Mouse (Mus musculus): ENCODE measurements around the gene Crcp.

The Crcp gene

GRCm38 (mm10) chr5:130088612-130089011, 59.5 kb downstream of the Crcp start:
- no peak for DNase-seq (ENCODE audit: extremely low spot score, low read depth, low spot score)

GRCm38 (mm10) chr5:130089177-130089576, 60.1 kb downstream of the Crcp start:
- DNase-seq (ENCODE audit: extremely low spot score, low read depth, low spot score), result no peak

GRCm38 (mm10) chr5:130089626-130090393, 60.7 kb downstream of the Crcp start:
- no peak for DNase-seq (ENCODE audit: extremely low spot score, low read depth, low spot score)

DNA sequence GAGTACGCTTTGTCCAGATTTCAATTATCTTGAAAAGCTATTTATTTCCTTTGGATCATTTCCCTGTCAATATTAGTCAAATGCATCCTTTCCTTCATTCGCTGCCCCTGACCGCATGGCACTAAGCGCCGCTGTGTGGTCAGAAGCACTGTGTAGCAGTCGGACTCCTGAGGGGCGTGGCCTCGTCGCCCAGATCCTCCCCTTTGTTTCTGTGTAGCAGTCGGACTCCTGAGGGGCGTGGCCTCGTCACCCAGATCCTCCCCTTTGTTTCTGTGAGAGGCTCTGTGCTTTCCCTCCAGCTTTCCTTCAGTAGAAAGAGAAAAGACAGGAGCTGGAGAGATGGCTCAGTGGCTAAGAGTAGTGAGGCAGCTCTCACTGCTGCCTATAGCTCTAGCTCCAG, 67.7 kb downstream of the Crcp start:
- DNase-seq (ENCODE audit: extremely low spot score, low read depth, low spot score), result no peak

DNA sequence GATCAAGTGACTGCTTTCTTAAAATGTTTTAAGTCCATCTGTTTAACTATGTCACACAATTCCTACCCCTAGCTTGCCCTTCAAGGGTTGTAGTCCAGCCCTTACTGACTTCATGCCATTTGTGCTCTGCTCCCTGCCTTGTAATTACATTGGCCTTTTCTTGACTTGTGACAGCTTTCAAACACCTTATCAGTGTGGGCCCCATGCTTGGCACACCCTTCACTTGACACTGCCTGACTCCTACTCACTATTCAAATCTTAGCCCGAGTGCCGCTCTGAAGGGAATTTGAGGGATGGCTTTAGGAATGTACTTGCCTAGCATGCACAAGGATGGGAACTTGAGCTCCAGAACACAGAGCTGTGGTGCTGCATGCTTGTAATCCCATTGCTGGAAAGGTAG, 68.7 kb downstream of the Crcp start:
- no peak for DNase-seq (ENCODE audit: extremely low spot score, low read depth, low spot score)

DNA sequence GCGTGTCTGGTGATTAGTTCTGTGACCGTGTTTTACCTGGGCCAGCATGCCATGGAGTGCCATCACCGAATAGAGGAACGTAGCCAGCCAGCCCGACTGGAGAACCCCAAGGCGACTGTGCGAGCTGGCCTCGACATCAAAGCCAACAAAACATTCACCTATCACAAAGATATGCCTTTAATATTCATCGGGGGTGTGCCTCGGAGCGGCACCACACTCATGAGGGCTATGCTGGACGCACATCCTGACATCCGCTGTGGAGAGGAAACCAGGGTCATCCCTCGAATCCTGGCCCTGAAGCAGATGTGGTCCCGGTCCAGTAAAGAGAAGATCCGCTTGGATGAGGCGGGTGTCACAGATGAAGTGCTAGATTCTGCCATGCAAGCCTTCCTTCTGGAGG, 72.6 kb downstream of the Crcp start:
- no peak for DNase-seq (ENCODE audit: extremely low spot score, low read depth, low spot score)

DNA sequence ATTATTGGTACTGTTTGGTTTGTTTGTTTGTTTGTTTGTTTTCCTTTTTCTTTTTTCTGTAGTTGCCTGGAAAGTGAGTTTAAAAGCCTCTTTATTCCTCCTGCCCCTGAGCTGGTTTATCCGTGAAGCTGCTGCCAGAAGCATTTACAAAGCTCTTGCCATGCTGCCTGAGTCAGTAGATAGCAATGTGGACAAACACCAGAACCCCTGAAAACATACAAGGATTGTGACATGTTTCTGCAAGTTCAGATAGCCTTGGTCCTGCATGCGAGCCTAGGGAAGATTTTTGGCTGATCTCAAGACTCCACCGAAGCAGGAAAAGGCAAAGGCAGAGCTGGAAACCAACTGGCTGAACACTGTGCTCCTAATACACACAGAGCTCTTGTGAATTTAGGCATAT, 80.3 kb downstream of the Crcp start:
- no peak for DNase-seq (ENCODE audit: extremely low spot score, low read depth, low spot score)
